Mouse (Mus musculus): ENCODE measurements at regions not wholly inside any gene's neighbourhood (a gene's known extent, or its start where the extent isn't known, plus 50 kb on each side); places are given as distances from the start of the nearest gene placed in this dataset.

- no peak for TF ChIP-seq CTCF (IDR thresholded peaks at IDR 0.05; ENCODE audit: low read depth)
- Histone ChIP-seq H3K4me1 (replicated peaks; ENCODE audit: insufficient read depth, low read length) (no peaks in the 10 kb centered on the region), H3K9me3 (replicated peaks; ENCODE audit: low read length) (no peaks in the 10 kb centered on the region), H3K4me2 (ENCODE audit: low read length) (no peak overlapping the region), H3K9ac (ENCODE audit: low read depth, low read length) (no peak overlapping the region), H3K4me3 (replicated peaks; ENCODE audit: low read depth, low read length) (no peak overlapping the region), H3K27me3 (ENCODE audit: insufficient read depth, low read length) (no peaks in the 10 kb centered on the region), H3K27ac (no peak overlapping the region), H3K36me3 (ENCODE audit: insufficient read depth, low read length) (no peaks in the 10 kb centered on the region)
- 38% methylated on average over 4 of the region's 4 CpGs for WGBS
- DNase-seq (ENCODE audit: low spot score) = no peak
- ATAC-seq (replicated peaks; ENCODE audit: low FRiP score, low read depth) = no peak
Measured at GRCm38 (mm10) chr10:118608376-118609145, 167.7 kb downstream of the Ifng start.

GRCm38 (mm10) chr10:118609157-118609556 is 168.3 kb downstream of the Ifng start:
- ATAC-seq (replicated peaks; ENCODE audit: low FRiP score, low read depth) (no peak), DNase-seq (ENCODE audit: low spot score) (no peak)
- Histone ChIP-seq H3K36me3 (ENCODE audit: insufficient read depth, low read length) (no peaks in the 10 kb centered on the region), H3K4me1 (replicated peaks; ENCODE audit: insufficient read depth, low read length) (no peaks in the 10 kb centered on the region), H3K4me2 (ENCODE audit: low read length) (no peak overlapping the region), H3K27ac (no peak overlapping the region), H3K9ac (ENCODE audit: low read depth, low read length) (no peak overlapping the region), H3K4me3 (replicated peaks; ENCODE audit: low read depth, low read length) (no peak overlapping the region), H3K27me3 (ENCODE audit: insufficient read depth, low read length) (no peaks in the 10 kb centered on the region), H3K9me3 (replicated peaks; ENCODE audit: low read length) (no peaks in the 10 kb centered on the region)
- WGBS = 66% methylated on average over 4 of the region's 4 CpGs
- no peak for TF ChIP-seq CTCF (IDR thresholded peaks at IDR 0.05; ENCODE audit: low read depth)

- H3K27ac ChIP-seq = no peak overlapping the region
- no peaks in the 10 kb centered on the region for H3K4me1 ChIP-seq (replicated peaks; ENCODE audit: insufficient read depth, low read length)
- H3K4me2 ChIP-seq (ENCODE audit: low read length) = no peak overlapping the region
- 86% methylated on average over 7 of the region's 7 CpGs for WGBS
- ATAC-seq (replicated peaks; ENCODE audit: low FRiP score, low read depth) (no peak), DNase-seq (ENCODE audit: low spot score) (no peak)
- no peak overlapping the region for H3K4me3 ChIP-seq (replicated peaks; ENCODE audit: low read depth, low read length)
- no peak for TF ChIP-seq CTCF (IDR thresholded peaks at IDR 0.05; ENCODE audit: low read depth)
- no peaks in the 10 kb centered on the region for H3K27me3 ChIP-seq (ENCODE audit: insufficient read depth, low read length)
- H3K9ac ChIP-seq (ENCODE audit: low read depth, low read length) = no peak overlapping the region
- no peaks in the 10 kb centered on the region for H3K36me3 ChIP-seq (ENCODE audit: insufficient read depth, low read length)
- no peaks in the 10 kb centered on the region for H3K9me3 ChIP-seq (replicated peaks; ENCODE audit: low read length)
Measured at GRCm38 (mm10) chr10:118610868-118611461, 170.1 kb downstream of the Ifng start.

GRCm38 (mm10) chr10:118612091-118612490 is 171.2 kb downstream of the Ifng start:
- Histone ChIP-seq H3K9me3 (replicated peaks; ENCODE audit: low read length) (no peaks in the 10 kb centered on the region), H3K4me2 (ENCODE audit: low read length) (no peak overlapping the region), H3K4me1 (replicated peaks; ENCODE audit: insufficient read depth, low read length) (no peaks in the 10 kb centered on the region), H3K36me3 (ENCODE audit: insufficient read depth, low read length) (no peaks in the 10 kb centered on the region), H3K4me3 (replicated peaks; ENCODE audit: low read depth, low read length) (no peak overlapping the region), H3K27ac (no peak overlapping the region), H3K9ac (ENCODE audit: low read depth, low read length) (no peak overlapping the region), H3K27me3 (ENCODE audit: insufficient read depth, low read length) (no peaks in the 10 kb centered on the region)
- WGBS = 87% methylated on average over 7 of the region's 7 CpGs
- no peak for TF ChIP-seq CTCF (IDR thresholded peaks at IDR 0.05; ENCODE audit: low read depth)
- no peak for DNase-seq (ENCODE audit: low spot score)
- ATAC-seq (replicated peaks; ENCODE audit: low FRiP score, low read depth) = no peak

- Histone ChIP-seq H3K4me3 (replicated peaks; ENCODE audit: low read depth, low read length) (no peak overlapping the region), H3K27ac (no peak overlapping the region), H3K4me1 (replicated peaks; ENCODE audit: insufficient read depth, low read length) (no peaks in the 10 kb centered on the region), H3K9ac (ENCODE audit: low read depth, low read length) (no peak overlapping the region), H3K4me2 (ENCODE audit: low read length) (no peak overlapping the region), H3K27me3 (ENCODE audit: insufficient read depth, low read length) (no peaks in the 10 kb centered on the region), H3K9me3 (replicated peaks; ENCODE audit: low read length) (no peaks in the 10 kb centered on the region), H3K36me3 (ENCODE audit: insufficient read depth, low read length) (no peaks in the 10 kb centered on the region)
- WGBS = 74% methylated on average over 14 of the region's 14 CpGs
- TF ChIP-seq CTCF (IDR thresholded peaks at IDR 0.05; ENCODE audit: low read depth) = no peak
- DNase-seq (ENCODE audit: low spot score) (no peak), ATAC-seq (replicated peaks; ENCODE audit: low FRiP score, low read depth) (no peak)
Measured at GRCm38 (mm10) chr10:118613056-118613695, 172.3 kb downstream of the Ifng start.

GRCm38 (mm10) chr10:118614251-118614865 is 173.5 kb downstream of the Ifng start:
- Histone ChIP-seq H3K4me1 (replicated peaks; ENCODE audit: insufficient read depth, low read length) (no peaks in the 10 kb centered on the region), H3K27ac (no peak overlapping the region), H3K9me3 (replicated peaks; ENCODE audit: low read length) (no peaks in the 10 kb centered on the region), H3K36me3 (ENCODE audit: insufficient read depth, low read length) (no peaks in the 10 kb centered on the region), H3K9ac (ENCODE audit: low read depth, low read length) (no peak overlapping the region), H3K4me2 (ENCODE audit: low read length) (no peak overlapping the region), H3K4me3 (replicated peaks; ENCODE audit: low read depth, low read length) (no peak overlapping the region), H3K27me3 (ENCODE audit: insufficient read depth, low read length) (no peaks in the 10 kb centered on the region)
- TF ChIP-seq CTCF (IDR thresholded peaks at IDR 0.05; ENCODE audit: low read depth) = no peak
- ATAC-seq (replicated peaks; ENCODE audit: low FRiP score, low read depth) = no peak
- 84% methylated on average over 6 of the region's 6 CpGs for WGBS
- no peak for DNase-seq (ENCODE audit: low spot score)
